In genomic region chr7:123500239-123501219, GRCm38 (mm10) we compare ENCODE assay signal across 9 mouse cellular contexts. TPM values are rescaled to one million over a fixed set of nuclear protein-coding genes. Genes with fewer than 3 reads are reported as not detected.
DNase-seq lines count a peak whose midpoint lies in the region; ATAC-seq lines count a peak whose summit lies in the region.
"Had no signal": no experiment of that assay in that cellular context is flagged by ENCODE, and none has a peak within 500 bp of the region (broad histone marks: within the 10 kb centered on the region; RNA-seq: fewer than 3 reads in every experiment).

Gene Zkscan2 (minus strand): TSS chr7:123500449.

- peak; percentile 33 to 44 for DNase-seq in B cell, adult 2 months
- peak; percentile 93 for DNase-seq in kidney, postnatal 10 days
- DNase-seq in liver = peak; percentile 71
- DNase-seq in neural tube, embryonic 10.5 days (ENCODE audit: extremely low spot score, low spot score) = peak; percentile 88
- peak; percentile 89 for DNase-seq in testis, postnatal 10 days (ENCODE audit: low spot score)

- no peaks in the 10 kb centered on the region for H3K9me3 ChIP-seq in forebrain, embryonic 12.5 days
- H3K9me3 ChIP-seq in heart, embryonic 14.5 days (ENCODE audit: control insufficient read depth, low read length) = no peaks in the 10 kb centered on the region

- H3K4me1 ChIP-seq in forebrain, embryonic 12.5 days = peaks cover 23% of the 10 kb centered on the region
- H3K4me1 ChIP-seq in heart, embryonic 14.5 days (ENCODE audit: control insufficient read depth in 2 of 2, insufficient read depth in 2 of 2, low read length in 2 of 2) = peaks cover 4 to 6% of the 10 kb centered on the region in 2 experiments; a peak in 2 of 4 replicates

- H3K27me3 ChIP-seq in forebrain, embryonic 12.5 days = no peaks in the 10 kb centered on the region
- H3K27me3 ChIP-seq in heart, embryonic 14.5 days (ENCODE audit: control insufficient read depth, insufficient read depth, low read length) = no peaks in the 10 kb centered on the region

- 2% methylated on average over 67 of the region's 71 CpGs for WGBS in forebrain, embryonic 12.5 days
- WGBS in heart, embryonic 14.5 days = 1% methylated on average over 71 of the region's 71 CpGs

- H3K9ac ChIP-seq in forebrain, embryonic 12.5 days = peak within 1 kb of the TSS; percentile 84
- peak within 1 kb of the TSS; percentile 78 for H3K9ac ChIP-seq in heart, embryonic 14.5 days (ENCODE audit: low read length)

- ATAC-seq in cerebellum, adult (ENCODE audit: insufficient number of reproducible peaks, low FRiP score, low TSS enrichment) = peak; percentile 93
- peak; percentile 96 for ATAC-seq in forebrain, embryonic 12.5 days (ENCODE audit: low FRiP score)
- peak; percentile 89 for ATAC-seq in heart, embryonic 14.5 days (ENCODE audit: insufficient number of reproducible peaks, insufficient read depth, low FRiP score, low read depth)

- H3K4me3 ChIP-seq in forebrain, embryonic 12.5 days (replicated peaks) = peak within 1 kb of the TSS; percentile 67
- H3K4me3 ChIP-seq in heart, embryonic 14.5 days (ENCODE audit: control insufficient read depth in 1 of 2, insufficient read depth in 1 of 2, low read depth in 1 of 2, low read length in 2 of 2) = peak within 1 kb of the TSS; percentile 50 to 64

- peak within 1 kb of the TSS; percentile 86 for H3K27ac ChIP-seq in forebrain, embryonic 12.5 days
- peak within 1 kb of the TSS in 1 of 2 experiments; percentile 2; a peak in 1 of 4 replicates for H3K27ac ChIP-seq in heart, embryonic 14.5 days (replicated peaks in 1 of 2; ENCODE audit: control insufficient read depth in 1 of 2, insufficient read depth in 1 of 2, low read depth in 2 of 2, low read length in 2 of 2)

- peak within 1 kb of the TSS; percentile 83 for H3K4me2 ChIP-seq in forebrain, embryonic 12.5 days
- H3K4me2 ChIP-seq in heart, embryonic 14.5 days (ENCODE audit: low read length) = peak within 1 kb of the TSS; percentile 97

- peaks cover 13% of the 10 kb centered on the region for H3K36me3 ChIP-seq in forebrain, embryonic 12.5 days (replicated peaks)
- H3K36me3 ChIP-seq in heart, embryonic 14.5 days (ENCODE audit: control insufficient read depth, insufficient read depth, low read length) = peaks cover 9% of the 10 kb centered on the region; the same call in 1 of the 2 replicates

RNA-seq across cellular contexts. Expression of gene Zkscan2, which starts in this region (rescaled TPM):
- polyA plus RNA-seq in forebrain, embryonic 12.5 days (2016; fragmentation: Nextera tagmentation; extraction: Ambion mirVana) = 11.0 TPM in 2 replicates
- 2.7 and 2.8 TPM in 2 replicates for polyA plus RNA-seq in heart, embryonic 14.5 days (2014; fragmentation: Nextera tagmentation; extraction: Ambion mirVana)
- polyA plus RNA-seq: C2C12 had no signal

Comparison
In these comparisons a context has a peak if more than half of its experiments do, and no peak if none do; other contexts are left out.
1. DNase-seq: peak in every context shown above with its lines; median percentile 93 in kidney, postnatal 10 days; 89 in testis, postnatal 10 days; 88 in neural tube, embryonic 10.5 days; 71 in liver; 38 in B cell, adult 2 months.